ENCODE assay signal across 19 mouse cellular contexts in genomic region chr16:35663831-35664414, GRCm38 (mm10).
DNase-seq lines count a peak whose midpoint lies in the region; ATAC-seq and TF ChIP-seq lines count a peak whose summit lies in the region.
"Had no signal": no experiment of that assay in that cellular context is flagged by ENCODE, and none has a peak within 500 bp of the region (broad histone marks: within the 10 kb centered on the region; RNA-seq: fewer than 3 reads in every experiment).

No protein-coding gene starts in this region.

- WGBS in forebrain, embryonic 15.5 days: 83% methylated on average over 9 of the region's 9 CpGs
- WGBS in forebrain, embryonic 11.5 days: 94% methylated on average over 9 of the region's 9 CpGs
- 84% methylated on average over 9 of the region's 9 CpGs for WGBS in hindbrain, postnatal 0 days
- WGBS in hindbrain, embryonic 11.5 days: 94% methylated on average over 9 of the region's 9 CpGs
- 72% methylated on average over 9 of the region's 9 CpGs for WGBS in forebrain, postnatal 0 days

- TF ChIP-seq CTCF in hindbrain, postnatal 0 days (IDR thresholded peaks at IDR 0.05; ENCODE audit: low read depth): no peak
- TF ChIP-seq CTCF in brain, embryonic 14.5 days (IDR thresholded peaks at IDR 0.05; ENCODE audit: borderline replicate concordance, extremely low read depth, insufficient read depth, insufficient read length): no peak
- no peak for TF ChIP-seq CTCF in forebrain, postnatal 0 days (IDR thresholded peaks at IDR 0.05; ENCODE audit: low read depth)

- no peak for DNase-seq in forebrain, embryonic 11.5 days (ENCODE audit: low spot score)
- peak; percentile 16 for DNase-seq in hindbrain, postnatal 0 days (ENCODE audit: low spot score)
- no peak for DNase-seq in hindbrain, embryonic 11.5 days (ENCODE audit: low spot score)
- peak; percentile 57 for DNase-seq in brain, embryonic 14.5 days (ENCODE audit: low read depth)
- DNase-seq in forebrain, postnatal 0 days: peak; percentile 38
- DNase-seq: adrenal gland, postnatal 14 days; cerebellum, adult 18-20 months; cerebellum, adult 9-11 months; cerebellum, postnatal 36 days; gastrocnemius, postnatal 10 days; heart, adult 2 months; kidney, adult 18-20 months had no signal

- H3K4me3 ChIP-seq in forebrain, embryonic 15.5 days: no peak overlapping the region
- no peak overlapping the region for H3K4me3 ChIP-seq in forebrain, embryonic 11.5 days (ENCODE audit: low read depth, low read length)
- no peak overlapping the region for H3K4me3 ChIP-seq in hindbrain, postnatal 0 days (ENCODE audit: low read length)
- no peak overlapping the region for H3K4me3 ChIP-seq in hindbrain, embryonic 11.5 days (ENCODE audit: low read depth, low read length)
- no peak overlapping the region for H3K4me3 ChIP-seq in forebrain, postnatal 0 days (ENCODE audit: low read depth, low read length)
- H3K4me3 ChIP-seq: embryonic facial prominence, embryonic 13.5 days; heart, adult 2 months; heart, embryonic 12.5 days; hindbrain, embryonic 10.5 days had no signal

- no peaks in the 10 kb centered on the region for H3K9me3 ChIP-seq in forebrain, embryonic 15.5 days
- no peaks in the 10 kb centered on the region for H3K9me3 ChIP-seq in forebrain, embryonic 11.5 days (ENCODE audit: control insufficient read depth, low read length)
- H3K9me3 ChIP-seq in hindbrain, postnatal 0 days (ENCODE audit: low read length): no peaks in the 10 kb centered on the region
- H3K9me3 ChIP-seq in hindbrain, embryonic 11.5 days (ENCODE audit: control insufficient read depth, low read length): no peaks in the 10 kb centered on the region
- no peaks in the 10 kb centered on the region for H3K9me3 ChIP-seq in forebrain, postnatal 0 days (ENCODE audit: low read length)
- H3K9me3 ChIP-seq: embryonic facial prominence, embryonic 13.5 days; heart, embryonic 12.5 days; hindbrain, embryonic 10.5 days had no signal

- peak; percentile 46 for ATAC-seq in forebrain, embryonic 15.5 days (replicated peaks)
- no peak for ATAC-seq in forebrain, embryonic 11.5 days (replicated peaks; ENCODE audit: low FRiP score)
- peak; percentile 61; the same call in 1 of the 2 replicates for ATAC-seq in hindbrain, postnatal 0 days
- no peak for ATAC-seq in hindbrain, embryonic 11.5 days (ENCODE audit: low FRiP score)
- ATAC-seq in forebrain, postnatal 0 days: peak; percentile 27; the same call in 1 of the 2 replicates
- ATAC-seq: activated CD4-positive, CD25-positive, alpha-beta regulatory T cell, adult 4 months; inflammation-experienced regulatory T-cells, adult 6 months; Patski had no signal

- H3K27ac ChIP-seq in forebrain, embryonic 15.5 days (replicated peaks): no peak overlapping the region; the same call in 1 of the 2 replicates
- no peak overlapping the region for H3K27ac ChIP-seq in forebrain, embryonic 11.5 days (ENCODE audit: low read depth, low read length)
- H3K27ac ChIP-seq in hindbrain, postnatal 0 days: no peak overlapping the region
- H3K27ac ChIP-seq in hindbrain, embryonic 11.5 days (ENCODE audit: low read depth, low read length): no peak overlapping the region
- no peak overlapping the region for H3K27ac ChIP-seq in forebrain, postnatal 0 days (ENCODE audit: low read depth, low read length)
- H3K27ac ChIP-seq: embryonic facial prominence, embryonic 13.5 days; heart, adult 2 months; hindbrain, embryonic 10.5 days had no signal

- peaks cover 11% of the 10 kb centered on the region for H3K4me1 ChIP-seq in forebrain, embryonic 15.5 days
- H3K4me1 ChIP-seq in forebrain, embryonic 11.5 days (replicated peaks; ENCODE audit: control insufficient read depth, insufficient read depth, low read length): no peaks in the 10 kb centered on the region; the same call in 1 of the 2 replicates
- H3K4me1 ChIP-seq in hindbrain, postnatal 0 days (ENCODE audit: insufficient read depth, low read length): no peaks in the 10 kb centered on the region
- H3K4me1 ChIP-seq in hindbrain, embryonic 11.5 days (replicated peaks; ENCODE audit: control insufficient read depth, insufficient read depth, low read length): no peaks in the 10 kb centered on the region
- H3K4me1 ChIP-seq in forebrain, postnatal 0 days (ENCODE audit: insufficient read depth): no peaks in the 10 kb centered on the region

- no peak for TF ChIP-seq POLR2A in brain, embryonic 14.5 days (IDR thresholded peaks at IDR 0.05; ENCODE audit: borderline replicate concordance, extremely low read depth, insufficient read depth, insufficient read length, poor library complexity, severe bottlenecking)

- no peak overlapping the region for H3K9ac ChIP-seq in forebrain, embryonic 15.5 days (replicated peaks)
- no peak overlapping the region for H3K9ac ChIP-seq in forebrain, embryonic 11.5 days (ENCODE audit: low read length)
- no peak overlapping the region for H3K9ac ChIP-seq in hindbrain, postnatal 0 days (replicated peaks; ENCODE audit: low read length)
- no peak overlapping the region for H3K9ac ChIP-seq in hindbrain, embryonic 11.5 days (ENCODE audit: low read depth, low read length)
- H3K9ac ChIP-seq in forebrain, postnatal 0 days: no peak overlapping the region
- H3K9ac ChIP-seq: embryonic facial prominence, embryonic 13.5 days; heart, embryonic 12.5 days had no signal

- peaks cover 22% of the 10 kb centered on the region for H3K36me3 ChIP-seq in forebrain, embryonic 15.5 days
- peaks cover 7% of the 10 kb centered on the region; the same call in 1 of the 2 replicates for H3K36me3 ChIP-seq in forebrain, embryonic 11.5 days (ENCODE audit: control insufficient read depth, insufficient read depth, low read length)
- H3K36me3 ChIP-seq in hindbrain, postnatal 0 days (ENCODE audit: insufficient read depth, low read length): no peaks in the 10 kb centered on the region; the same call in 1 of the 2 replicates
- H3K36me3 ChIP-seq in hindbrain, embryonic 11.5 days (ENCODE audit: control insufficient read depth, insufficient read depth, low read length): peaks cover 18% of the 10 kb centered on the region
- peaks cover 12% of the 10 kb centered on the region; the same call in 1 of the 2 replicates for H3K36me3 ChIP-seq in forebrain, postnatal 0 days (ENCODE audit: insufficient read depth)
- H3K36me3 ChIP-seq: embryonic facial prominence, embryonic 13.5 days; heart, embryonic 12.5 days had no signal

- H3K27me3 ChIP-seq in forebrain, embryonic 15.5 days: no peaks in the 10 kb centered on the region
- peaks cover 2% of the 10 kb centered on the region; the same call in 1 of the 2 replicates for H3K27me3 ChIP-seq in forebrain, embryonic 11.5 days (ENCODE audit: control insufficient read depth, insufficient read depth, low read length)
- no peaks in the 10 kb centered on the region for H3K27me3 ChIP-seq in hindbrain, postnatal 0 days (ENCODE audit: insufficient read depth, low read length)
- peaks cover 4% of the 10 kb centered on the region; the same call in 1 of the 2 replicates for H3K27me3 ChIP-seq in hindbrain, embryonic 11.5 days (ENCODE audit: control insufficient read depth, insufficient read depth, low read length)
- no peaks in the 10 kb centered on the region for H3K27me3 ChIP-seq in forebrain, postnatal 0 days (ENCODE audit: insufficient read depth, low read length)

- no peak overlapping the region for H3K4me2 ChIP-seq in forebrain, embryonic 15.5 days (replicated peaks)
- no peak overlapping the region for H3K4me2 ChIP-seq in forebrain, embryonic 11.5 days (ENCODE audit: low read depth, low read length, severe bottlenecking)
- no peak overlapping the region for H3K4me2 ChIP-seq in hindbrain, postnatal 0 days (ENCODE audit: low read depth, low read length)
- H3K4me2 ChIP-seq in hindbrain, embryonic 11.5 days (replicated peaks; ENCODE audit: low read depth, low read length): no peak overlapping the region
- no peak overlapping the region for H3K4me2 ChIP-seq in forebrain, postnatal 0 days (ENCODE audit: low read depth)
- H3K4me2 ChIP-seq: embryonic facial prominence, embryonic 13.5 days; heart, embryonic 12.5 days had no signal

Comparison
In these comparisons a context has a peak if more than half of its experiments do, and no peak if none do; other contexts are left out.
1. ATAC-seq: peak in forebrain, embryonic 15.5 days (single experiment), hindbrain, postnatal 0 days (single experiment) and forebrain, postnatal 0 days (single experiment); none in forebrain, embryonic 11.5 days (single experiment) and hindbrain, embryonic 11.5 days (single experiment).
2. DNase-seq: peak in hindbrain, postnatal 0 days (single experiment), brain, embryonic 14.5 days (single experiment) and forebrain, postnatal 0 days (single experiment); none in forebrain, embryonic 11.5 days (single experiment) and hindbrain, embryonic 11.5 days (single experiment).